8 mouse cellular contexts compared by ENCODE assay signal in the genomic region with DNA sequence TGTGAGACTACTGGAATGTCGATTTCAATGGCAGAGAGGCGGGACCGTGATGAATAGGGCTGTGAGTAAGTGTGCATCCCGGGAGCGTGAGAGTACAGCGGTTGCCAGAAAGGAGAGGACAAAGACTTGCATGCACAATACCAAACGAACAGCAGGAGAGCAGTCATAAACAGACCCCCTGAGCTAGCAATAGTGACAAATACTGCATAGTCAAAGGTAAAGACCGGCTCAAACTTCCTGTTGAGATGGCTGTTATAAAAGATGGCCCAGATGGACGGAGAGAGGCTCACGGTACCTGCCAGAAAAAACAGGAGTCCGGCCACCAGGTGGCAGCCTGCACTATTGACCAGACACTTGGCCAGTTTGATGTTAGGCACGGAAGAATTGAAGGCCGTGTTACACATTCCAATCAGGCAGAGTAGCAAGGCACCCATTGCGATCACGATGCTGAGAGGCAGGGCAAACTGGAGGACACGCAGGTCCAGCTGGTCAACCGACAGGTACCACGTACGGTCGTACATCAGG. TPM values are rescaled to one million over a fixed set of nuclear protein-coding genes. Genes with fewer than 3 reads are reported as not detected.
A peak's percentile ranks its signal among the peaks of the same experiment; 100 is the strongest.
DNase-seq lines count a peak whose midpoint lies in the region; ATAC-seq lines count a peak whose summit lies in the region.

No protein-coding gene starts in this region.

- no peak overlapping the region for H3K9ac ChIP-seq in forebrain, embryonic 15.5 days (replicated peaks)
- H3K9ac ChIP-seq in hindbrain, embryonic 16.5 days (ENCODE audit: low read depth, low read length), result peak overlapping the region; percentile 18; the same call in 1 of the 2 replicates

- peak; percentile 60 for DNase-seq in MN1 (ENCODE audit: low spot score)
- peak; percentile 33 to 47 for DNase-seq in layer of hippocampus, postnatal 36 days
- DNase-seq in lung, postnatal 4 days, result peak; percentile 52 to 66
- DNase-seq in right cerebral cortex, adult 2 months (ENCODE audit: low spot score in 2 of 2), result peak; percentile 74 to 84

- H3K27me3 ChIP-seq in forebrain, embryonic 15.5 days, result no peaks in the 10 kb centered on the region
- H3K27me3 ChIP-seq in hindbrain, embryonic 16.5 days (replicated peaks; ENCODE audit: control insufficient read depth, insufficient read depth, low read length), result no peaks in the 10 kb centered on the region

- ATAC-seq in cerebellum, adult (ENCODE audit: insufficient number of reproducible peaks, low FRiP score, low TSS enrichment), result peak; percentile 82
- peak; percentile 65 for ATAC-seq in forebrain, embryonic 15.5 days (replicated peaks)
- peak; percentile 80 for ATAC-seq in hindbrain, embryonic 16.5 days
- no peak for ATAC-seq in erythroblast, adult 5-6 weeks (replicated peaks; ENCODE audit: low FRiP score, poor library complexity, severe bottlenecking)

- 17% methylated on average over 20 of the region's 20 CpGs for WGBS in forebrain, embryonic 15.5 days
- 19% methylated on average over 20 of the region's 20 CpGs for WGBS in hindbrain, embryonic 16.5 days

- no peaks in the 10 kb centered on the region for H3K9me3 ChIP-seq in forebrain, embryonic 15.5 days
- no peaks in the 10 kb centered on the region for H3K9me3 ChIP-seq in hindbrain, embryonic 16.5 days (ENCODE audit: control insufficient read depth, low read length)

- no peak overlapping the region for H3K4me3 ChIP-seq in forebrain, embryonic 15.5 days
- H3K4me3 ChIP-seq in hindbrain, embryonic 16.5 days (ENCODE audit: low read length), result peak overlapping the region; percentile 1; the same call in 1 of the 2 replicates

- peak overlapping the region; percentile 17 for H3K4me2 ChIP-seq in forebrain, embryonic 15.5 days (replicated peaks)
- H3K4me2 ChIP-seq in hindbrain, embryonic 16.5 days (ENCODE audit: low read length), result peak overlapping the region; percentile 32

- no peaks in the 10 kb centered on the region for H3K36me3 ChIP-seq in forebrain, embryonic 15.5 days
- H3K36me3 ChIP-seq in hindbrain, embryonic 16.5 days (ENCODE audit: control insufficient read depth, insufficient read depth, low read length), result no peaks in the 10 kb centered on the region

- peaks cover 33% of the 10 kb centered on the region for H3K4me1 ChIP-seq in forebrain, embryonic 15.5 days
- H3K4me1 ChIP-seq in hindbrain, embryonic 16.5 days (ENCODE audit: control insufficient read depth, insufficient read depth, low read depth, low read length), result peaks cover 5% of the 10 kb centered on the region; the same call in 1 of the 2 replicates

- 0 out of 2 replicates have a peak overlapping the region, but pooled peaks have one; percentile 1 for H3K27ac ChIP-seq in forebrain, embryonic 15.5 days (replicated peaks)
- H3K27ac ChIP-seq in hindbrain, embryonic 16.5 days (ENCODE audit: low read depth, low read length), result no peak overlapping the region

RNA-seq across cellular contexts. Expression of a gene that starts 7.0 kb away (rescaled TPM):
- 18.2 and 19.8 TPM in 2 replicates for polyA plus RNA-seq in forebrain, embryonic 15.5 days (2015; fragmentation: Nextera tagmentation; extraction: Ambion mirVana)
- 16.4 and 19.6 TPM in 2 replicates for polyA plus RNA-seq in hindbrain, embryonic 16.5 days (2015; fragmentation: Nextera tagmentation; extraction: Ambion mirVana)
- 10 to 100 TPM; 26.9 to 30.3 TPM for total RNA-seq in layer of hippocampus, postnatal 36 days (2021)
- total RNA-seq in erythroblast, adult 5-6 weeks (2015; ENCODE audit: low replicate concordance), result 0.42 TPM in 1 of 2 replicates, not detected in the other
- total RNA-seq in erythroblast, adult 5-6 weeks (2017; ENCODE audit: low replicate concordance), result 0.98 and 1.2 TPM in 2 replicates

RNA-seq across cellular contexts. Expression of a gene that starts 28.8 kb away (rescaled TPM):
- not detected in 2 replicates for polyA plus RNA-seq in forebrain, embryonic 15.5 days (2015; fragmentation: Nextera tagmentation; extraction: Ambion mirVana)
- polyA plus RNA-seq in hindbrain, embryonic 16.5 days (2015; fragmentation: Nextera tagmentation; extraction: Ambion mirVana), result not detected in 2 replicates
- not detected for total RNA-seq in layer of hippocampus, postnatal 36 days (2021)
- total RNA-seq in erythroblast, adult 5-6 weeks (2015; ENCODE audit: low replicate concordance), result not detected in 2 replicates
- total RNA-seq in erythroblast, adult 5-6 weeks (2017; ENCODE audit: low replicate concordance), result not detected in 2 replicates

RNA-seq across cellular contexts. Expression of a gene that starts 51.6 kb away (rescaled TPM):
- 23.7 and 27.9 TPM in 2 replicates for polyA plus RNA-seq in forebrain, embryonic 15.5 days (2015; fragmentation: Nextera tagmentation; extraction: Ambion mirVana)
- polyA plus RNA-seq in hindbrain, embryonic 16.5 days (2015; fragmentation: Nextera tagmentation; extraction: Ambion mirVana), result 16.1 and 16.5 TPM in 2 replicates
- 10 to 100 TPM; 11.0 to 11.2 TPM for total RNA-seq in layer of hippocampus, postnatal 36 days (2021)
- total RNA-seq in erythroblast, adult 5-6 weeks (2015; ENCODE audit: low replicate concordance), result 2.7 and 10.6 TPM in 2 replicates
- 3.8 and 5.0 TPM in 2 replicates for total RNA-seq in erythroblast, adult 5-6 weeks (2017; ENCODE audit: low replicate concordance)

Comparison
In these comparisons a context has a peak if more than half of its experiments do, and no peak if none do; other contexts are left out.
1. RNA of a gene that starts 7.0 kb away (total RNA-seq): 26.9 to 30.3 TPM in layer of hippocampus, postnatal 36 days; 0.42 to 1.2 TPM in erythroblast, adult 5-6 weeks; every median in the first group is over 10 times any median in the second.
2. Peak in every context shown above with its lines, with median percentiles within 50 percentile points of each other: DNase-seq.